Mouse (Mus musculus): ENCODE data around the gene Mid1.
"Not testable (repeated sequence)": the region's sequence is repeated elsewhere in the genome, so short reads cannot be mapped to it uniquely, and the experiment has no call there.

The Mid1 gene

DNA sequence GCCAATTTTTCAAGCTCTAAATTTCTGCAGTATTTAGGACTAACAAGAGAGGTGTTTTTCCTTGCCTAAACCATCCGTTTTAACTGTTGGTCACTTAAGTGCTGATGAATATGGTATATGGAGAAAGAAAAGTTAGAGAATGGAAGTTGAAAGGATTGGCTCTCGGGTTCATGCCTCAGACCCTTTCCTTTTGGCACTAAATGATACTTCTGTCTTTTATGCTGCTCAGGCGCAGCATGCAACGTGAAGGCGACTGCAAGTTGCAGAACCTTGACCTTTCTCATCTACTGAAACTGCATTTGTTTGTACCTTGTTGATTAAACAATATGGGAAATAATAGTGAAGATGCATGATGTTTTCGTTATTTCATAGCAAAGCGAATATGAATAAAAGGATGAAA, 285.5 kb downstream of the Mid1 start:
- DNase-seq (ENCODE audit: extremely low spot score, low spot score): not testable (repeated sequence)

DNA sequence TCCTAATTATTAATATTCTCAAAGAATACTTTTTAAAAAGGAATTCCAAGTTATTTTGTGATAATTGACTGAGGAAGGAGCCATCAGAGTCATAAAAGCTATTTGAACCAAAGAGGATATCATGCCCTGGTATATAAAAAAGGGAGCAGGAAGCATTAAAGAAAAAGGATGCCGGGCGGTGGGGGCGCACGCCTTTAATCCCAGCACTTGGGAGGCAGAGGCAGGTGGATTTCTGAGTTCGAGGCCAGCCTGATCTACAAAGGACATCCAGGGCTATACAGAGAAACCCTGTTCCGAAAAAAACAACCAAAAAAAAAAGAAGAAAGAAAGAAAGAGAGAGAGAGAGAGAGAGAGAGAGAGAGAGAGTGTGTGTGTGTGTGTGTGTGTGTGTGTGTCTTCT, 286.6 kb downstream of the Mid1 start:
- DNase-seq (ENCODE audit: extremely low spot score, low spot score): not testable (repeated sequence)

DNA sequence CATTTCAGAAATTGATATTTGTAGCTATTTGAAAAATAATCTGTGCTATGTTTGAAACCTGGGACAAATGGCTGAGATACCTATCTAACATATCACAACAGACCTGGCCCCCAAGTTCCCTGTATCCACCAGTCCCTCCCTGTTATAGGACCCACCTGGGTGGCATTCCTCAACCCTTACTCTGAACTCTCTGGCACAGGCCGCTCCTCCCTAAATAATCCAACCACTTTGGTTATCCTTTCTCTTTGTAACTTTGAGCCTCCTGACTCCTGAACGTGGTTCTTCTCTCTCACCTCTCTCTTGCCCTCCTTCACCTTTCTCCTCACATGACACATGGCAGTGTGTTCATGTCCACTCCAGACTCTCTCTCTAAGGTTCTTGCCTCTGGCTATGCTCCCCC, 287.1 kb downstream of the Mid1 start:
- DNase-seq (ENCODE audit: extremely low spot score, low spot score): not testable (repeated sequence)

DNA sequence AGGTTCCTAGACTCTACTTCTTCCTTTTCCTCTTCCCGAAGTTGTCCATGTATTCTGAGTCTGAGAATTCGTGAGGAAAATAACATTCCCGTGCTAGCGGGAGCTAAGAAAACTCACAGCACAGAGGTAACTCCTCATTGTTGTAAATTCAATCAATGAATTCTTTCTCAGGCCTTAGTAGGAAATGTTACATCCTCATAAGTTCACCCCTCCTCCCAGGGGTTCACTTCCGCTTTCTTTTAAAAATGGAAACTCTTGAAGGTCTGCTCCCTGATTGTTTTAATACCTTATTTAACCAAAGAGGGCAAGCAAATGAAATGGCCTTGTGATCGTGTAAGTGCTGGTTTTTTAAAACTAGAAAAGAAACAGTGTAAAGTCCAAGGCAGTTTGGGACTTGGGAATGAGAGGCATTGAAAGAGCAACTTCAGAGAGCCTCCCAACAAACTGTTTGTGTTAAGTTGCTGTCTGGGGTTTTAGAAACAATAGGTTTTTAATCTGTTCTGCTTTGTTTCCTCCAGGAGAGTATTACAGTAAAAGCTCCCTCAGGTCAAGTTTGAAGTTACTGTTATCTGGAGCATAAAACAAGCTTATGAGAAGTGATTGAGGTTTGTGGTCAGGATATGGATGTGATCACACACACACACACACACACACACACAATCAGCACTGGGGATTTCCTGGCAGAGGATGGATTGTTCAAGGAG, 287.9 kb downstream of the Mid1 start:
- DNase-seq (ENCODE audit: extremely low spot score, low spot score): not testable (repeated sequence)

DNA sequence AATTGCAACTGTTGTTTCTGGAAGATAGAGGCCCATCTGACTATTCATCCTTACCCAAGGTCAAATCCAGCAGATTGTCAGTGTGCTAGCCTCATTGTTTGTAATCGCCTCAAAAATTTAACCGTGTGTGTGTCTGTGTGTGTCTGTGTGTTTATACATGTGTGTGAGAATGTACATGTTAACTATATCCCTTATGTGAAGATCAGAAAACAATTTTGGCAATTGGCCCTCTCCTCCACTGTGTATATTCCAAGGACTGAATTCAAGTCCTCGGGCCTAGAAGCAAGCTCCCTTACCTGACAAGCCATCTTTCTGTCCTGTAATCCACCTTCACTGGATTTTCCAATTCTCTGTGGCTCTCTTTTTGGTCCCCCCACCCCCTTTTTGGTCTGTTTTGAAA, 288.8 kb downstream of the Mid1 start:
- not testable (repeated sequence) for DNase-seq (ENCODE audit: extremely low spot score, low spot score)

DNA sequence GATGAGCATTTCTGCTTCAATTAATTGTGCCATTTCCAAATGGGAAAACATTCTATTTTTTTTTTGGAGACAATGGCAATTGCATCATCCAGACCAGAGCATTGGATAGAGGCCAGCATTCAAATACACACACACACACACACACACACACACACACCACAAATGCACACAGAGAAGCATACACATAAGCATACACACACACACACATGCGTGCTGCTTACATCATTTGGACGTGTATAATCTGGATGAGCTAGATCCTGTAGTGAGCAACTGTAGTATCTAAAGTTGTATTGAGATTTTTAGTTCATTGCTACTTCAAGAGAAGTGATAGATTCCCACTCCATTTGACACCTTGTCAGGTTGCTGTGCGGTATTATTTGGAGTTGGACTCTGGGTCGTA, 289.5 kb downstream of the Mid1 start:
- DNase-seq (ENCODE audit: extremely low spot score, low spot score): not testable (repeated sequence)

DNA sequence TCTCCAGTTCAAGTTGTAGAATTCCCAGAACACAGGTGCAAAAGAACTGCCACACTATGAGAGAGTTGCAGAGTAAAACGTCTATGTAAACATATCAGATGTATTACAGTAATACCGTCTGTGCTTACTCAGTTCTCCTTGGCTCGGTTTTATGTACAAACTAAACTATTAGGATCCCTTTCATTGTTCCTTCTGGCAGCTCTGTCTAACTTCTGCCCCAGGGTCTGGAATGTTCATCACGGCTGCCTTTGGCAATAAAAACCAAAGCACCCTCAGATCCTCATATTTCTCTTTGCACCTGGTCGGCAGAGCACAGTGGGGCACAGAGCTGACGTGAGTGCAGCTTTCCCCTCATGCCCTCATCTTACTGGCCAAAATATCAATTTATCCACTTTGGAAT, 290.0 kb downstream of the Mid1 start:
- not testable (repeated sequence) for DNase-seq (ENCODE audit: extremely low spot score, low spot score)

DNA sequence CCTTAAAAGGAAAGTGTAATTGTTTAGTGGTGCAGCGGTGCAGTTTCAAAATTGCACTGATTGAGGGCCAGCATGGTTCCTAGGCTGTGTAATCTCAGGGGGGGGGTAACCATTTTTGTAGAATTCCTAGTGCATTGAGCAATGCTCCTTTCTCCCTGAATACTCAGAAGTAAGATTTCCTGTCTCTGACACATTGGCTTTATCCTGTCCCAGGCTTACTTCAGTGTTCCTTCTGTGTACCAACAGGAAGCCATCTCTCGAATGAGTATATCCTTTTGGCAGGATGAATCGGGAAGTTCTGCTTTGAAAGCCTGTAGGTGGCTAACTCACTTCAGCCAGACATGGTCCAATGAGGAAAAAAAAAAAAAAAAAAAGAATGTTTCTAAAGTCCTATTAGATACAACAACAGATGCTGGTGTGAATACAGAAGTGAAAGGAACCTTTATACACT, 290.7 kb downstream of the Mid1 start:
- DNase-seq (ENCODE audit: extremely low spot score, low spot score): not testable (repeated sequence)

DNA sequence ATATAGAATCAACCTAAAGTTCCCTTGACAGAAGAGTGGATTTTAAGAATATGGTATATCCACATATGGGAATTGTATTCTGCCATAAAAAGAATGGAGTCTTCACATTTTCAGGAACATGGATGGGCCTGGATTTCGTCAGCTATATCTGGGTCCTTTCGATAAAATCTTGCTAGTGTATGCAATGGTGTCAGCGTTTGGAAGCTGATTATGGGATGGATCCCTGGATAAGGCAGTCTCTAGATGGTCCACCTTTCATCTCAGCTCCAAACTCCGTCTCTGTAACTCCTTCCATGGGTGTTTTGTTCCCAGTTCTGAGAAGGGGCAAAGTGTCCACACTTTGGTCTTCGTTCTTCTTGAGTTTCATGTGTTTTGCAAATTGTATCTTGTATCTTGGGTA, 291.3 kb downstream of the Mid1 start:
- DNase-seq (ENCODE audit: extremely low spot score, low spot score): not testable (repeated sequence)

DNA sequence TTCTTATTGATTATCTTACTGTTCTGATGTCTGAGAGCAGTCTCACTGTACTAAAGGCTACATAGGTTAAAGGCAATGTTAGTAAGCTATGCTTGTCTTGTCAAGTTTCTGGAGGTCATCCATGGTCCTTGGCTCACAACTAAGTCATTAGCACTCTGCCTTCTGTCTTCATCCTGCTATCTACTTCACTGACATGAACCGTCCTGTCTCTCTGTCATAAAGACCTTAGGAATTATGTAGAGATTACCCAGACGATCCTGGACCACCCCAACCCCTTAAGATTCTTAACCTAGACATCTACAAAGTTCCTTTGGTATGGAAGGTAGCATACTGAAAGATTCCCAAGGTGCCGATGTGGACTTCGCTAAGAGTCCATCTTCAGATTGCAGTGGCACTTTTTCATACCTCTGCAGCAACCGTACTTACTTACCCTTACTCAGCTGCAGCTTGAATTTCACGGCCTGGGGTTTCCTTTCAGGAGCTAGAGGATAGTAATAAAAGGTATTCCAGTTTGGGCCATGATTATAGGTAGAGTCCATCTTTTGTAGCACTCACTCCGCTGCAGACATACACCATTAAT, 292.9 kb downstream of the Mid1 start:
- not testable (repeated sequence) for DNase-seq (ENCODE audit: extremely low spot score, low spot score)

DNA sequence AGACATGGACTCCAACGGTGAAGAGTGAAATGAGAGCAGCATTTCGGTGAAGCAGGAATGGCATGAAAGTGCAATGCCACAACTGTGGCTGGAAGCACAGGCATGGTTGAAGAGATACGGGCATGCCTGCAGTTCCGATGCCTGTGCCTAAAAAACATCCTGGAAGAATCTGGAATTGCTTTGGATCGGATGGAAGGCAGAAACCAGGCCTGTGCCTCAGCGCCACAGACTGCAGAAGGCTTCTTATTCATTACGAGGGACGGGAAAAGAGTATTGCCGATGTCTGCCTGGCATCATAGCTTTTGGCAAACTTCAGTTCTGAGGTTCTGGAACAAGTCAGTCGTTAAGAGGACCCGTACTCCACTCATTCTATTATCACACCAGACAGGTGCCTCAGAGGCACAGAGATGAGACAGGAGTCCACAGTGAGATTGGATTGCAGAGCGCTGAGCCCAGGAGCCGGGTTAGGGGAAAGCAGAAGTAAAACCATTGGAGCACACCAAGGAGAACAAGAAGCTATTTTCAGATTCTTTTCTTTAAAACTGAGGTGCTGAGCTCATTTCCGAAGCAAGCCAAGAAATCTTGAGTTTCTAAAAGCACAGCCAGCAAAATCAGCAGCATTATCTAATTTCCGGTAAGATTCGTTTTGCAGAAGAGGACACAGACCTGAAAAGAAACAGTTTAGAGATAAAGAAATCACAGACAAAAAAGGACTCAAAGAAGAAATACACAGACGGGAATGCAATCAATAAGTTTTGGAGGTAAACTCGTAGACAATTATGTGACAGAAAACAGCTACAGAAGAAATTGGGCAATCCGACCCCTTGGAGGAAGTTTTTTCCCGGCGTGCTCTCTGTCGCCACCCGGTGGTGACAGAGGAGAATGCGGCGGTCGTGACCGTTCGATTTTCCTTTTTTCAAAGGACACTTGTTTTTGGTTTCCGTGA, 293.7 kb downstream of the Mid1 start:
- peak; percentile 84 for DNase-seq (ENCODE audit: extremely low spot score, low spot score)

DNA sequence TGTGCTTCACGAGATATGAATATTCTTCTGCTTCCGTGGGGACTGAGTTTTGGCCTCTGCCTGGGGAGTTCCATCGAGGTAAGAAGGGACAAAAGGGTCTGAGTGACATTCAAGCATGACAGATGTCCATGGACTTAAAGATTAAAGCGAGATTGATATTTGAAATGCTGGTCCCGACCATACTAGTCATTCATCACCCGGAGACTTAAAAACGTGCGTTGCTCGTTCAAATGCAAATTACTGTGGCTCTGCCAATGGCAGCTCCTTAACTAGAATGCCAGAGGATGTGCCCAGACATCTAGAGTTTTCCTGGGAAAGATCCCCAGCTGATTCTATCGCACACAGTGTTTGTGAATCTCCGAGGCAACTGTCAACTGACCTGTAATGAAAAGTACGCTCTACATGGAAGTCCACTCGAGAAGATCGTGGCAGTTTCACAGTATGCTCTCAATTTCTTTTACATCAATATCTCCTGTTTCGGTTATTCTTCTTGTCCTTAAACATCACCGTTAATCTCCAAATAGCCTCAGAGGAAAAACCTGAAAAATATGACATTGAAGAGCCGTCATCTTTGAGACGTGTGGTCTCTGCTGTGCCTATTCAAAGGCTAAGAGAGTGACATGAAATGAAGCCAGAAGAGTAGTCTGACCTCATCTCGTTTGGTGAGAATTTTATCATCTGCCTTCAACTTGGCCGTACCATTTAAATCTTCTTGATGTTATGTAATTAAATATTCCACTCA, 294.6 kb downstream of the Mid1 start:
- not testable (repeated sequence) for DNase-seq (ENCODE audit: extremely low spot score, low spot score)

DNA sequence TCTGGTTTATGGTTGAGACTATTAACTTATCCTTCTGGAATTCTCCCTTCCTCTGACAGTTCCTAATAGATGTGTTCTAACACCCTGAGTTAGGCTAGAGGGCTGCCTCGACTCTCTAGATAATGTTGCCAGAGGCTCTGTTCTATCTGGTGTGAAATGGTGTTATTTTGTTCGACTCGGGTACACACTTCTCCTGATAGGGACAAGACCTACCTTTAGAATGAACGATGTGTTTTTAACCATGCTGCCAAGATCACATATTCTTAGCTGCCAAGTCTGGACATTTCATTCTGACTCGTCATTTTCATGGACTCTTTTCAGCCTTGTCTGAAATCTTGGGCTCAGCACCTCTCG, 295.2 kb downstream of the Mid1 start:
- not testable (repeated sequence) for DNase-seq (ENCODE audit: extremely low spot score, low spot score)

DNA sequence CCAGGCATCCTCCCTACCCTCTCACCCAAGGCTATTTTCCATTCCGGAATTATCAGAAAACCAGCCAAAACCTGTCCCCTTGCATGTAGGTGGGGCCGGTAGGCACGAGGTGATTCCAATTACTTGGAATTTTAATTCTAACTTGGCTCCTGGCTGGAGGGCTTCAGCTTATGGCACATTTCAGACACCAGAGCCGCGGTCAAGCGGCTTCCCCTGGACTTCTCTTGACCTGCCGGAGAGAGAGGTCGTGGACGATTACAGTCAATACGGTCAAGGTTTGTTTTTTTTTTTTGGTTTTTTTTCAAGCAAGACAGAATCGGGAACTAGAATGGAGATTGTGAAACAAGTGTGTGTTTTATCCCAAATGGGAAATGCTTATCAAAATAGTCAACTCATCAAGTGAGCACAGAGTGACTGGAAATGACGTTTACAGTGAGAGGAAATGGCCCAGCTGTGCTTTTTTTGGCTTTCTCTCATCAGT, 295.9 kb downstream of the Mid1 start:
- DNase-seq (ENCODE audit: extremely low spot score, low spot score): peak; percentile 13

DNA sequence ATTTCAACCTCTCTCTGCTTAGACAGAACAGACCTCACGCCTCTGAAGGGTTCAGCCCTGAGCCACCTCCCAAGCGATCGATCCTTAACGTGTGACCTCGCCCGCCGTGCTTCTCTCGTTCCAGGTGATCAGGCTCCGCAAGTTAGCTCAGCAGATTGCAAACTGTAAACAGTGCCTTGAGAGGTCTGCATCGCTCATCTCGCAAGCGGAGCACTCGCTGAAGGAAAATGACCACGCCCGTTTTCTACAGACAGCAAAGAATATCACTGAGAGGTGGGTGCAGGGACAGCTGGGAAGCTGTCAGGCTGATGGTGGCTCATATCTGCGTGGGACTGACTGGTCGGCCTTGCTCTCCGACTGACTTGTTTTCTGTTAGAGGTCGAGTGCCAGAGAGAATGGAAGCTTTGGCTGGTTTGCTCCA, 296.8 kb downstream of the Mid1 start:
- DNase-seq (ENCODE audit: extremely low spot score, low spot score): peak; percentile 15

DNA sequence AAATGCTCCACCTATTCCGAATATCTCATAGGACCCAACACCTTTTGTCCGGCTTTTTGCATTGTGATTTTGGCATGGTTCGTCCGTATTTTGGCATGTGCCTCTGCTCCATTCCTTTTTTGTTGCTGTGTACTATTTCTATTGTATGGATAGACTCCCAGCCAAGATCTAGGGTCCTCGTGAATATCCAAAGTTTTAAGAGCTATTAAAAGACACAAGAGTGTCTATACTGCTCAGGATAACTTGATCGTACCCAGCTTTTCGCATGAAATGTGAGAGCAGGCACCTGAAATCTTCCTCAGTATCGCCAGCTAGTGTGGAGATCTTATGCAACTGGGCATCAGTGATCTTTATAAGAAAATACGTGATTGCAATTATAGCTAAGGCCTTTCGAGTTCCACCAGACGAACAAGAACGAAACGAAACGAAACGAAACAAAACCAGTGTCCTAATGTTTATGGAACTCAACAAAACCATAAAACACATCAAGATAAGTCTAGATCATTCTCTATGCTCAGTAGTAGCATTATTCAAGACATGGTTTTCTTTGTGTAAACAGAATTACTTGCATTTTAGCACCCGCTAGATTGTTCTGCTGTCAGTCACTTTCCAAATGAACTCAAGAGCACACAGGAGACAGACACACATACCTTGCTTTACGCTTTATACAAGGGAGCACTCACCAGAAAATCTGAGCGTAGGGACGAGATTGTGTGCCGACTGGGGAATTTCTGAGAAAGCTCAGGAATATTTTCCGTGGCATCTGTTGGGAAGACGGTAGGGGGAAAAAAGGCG, 297.8 kb downstream of the Mid1 start:
- DNase-seq (ENCODE audit: extremely low spot score, low spot score): peak; percentile 11

DNA sequence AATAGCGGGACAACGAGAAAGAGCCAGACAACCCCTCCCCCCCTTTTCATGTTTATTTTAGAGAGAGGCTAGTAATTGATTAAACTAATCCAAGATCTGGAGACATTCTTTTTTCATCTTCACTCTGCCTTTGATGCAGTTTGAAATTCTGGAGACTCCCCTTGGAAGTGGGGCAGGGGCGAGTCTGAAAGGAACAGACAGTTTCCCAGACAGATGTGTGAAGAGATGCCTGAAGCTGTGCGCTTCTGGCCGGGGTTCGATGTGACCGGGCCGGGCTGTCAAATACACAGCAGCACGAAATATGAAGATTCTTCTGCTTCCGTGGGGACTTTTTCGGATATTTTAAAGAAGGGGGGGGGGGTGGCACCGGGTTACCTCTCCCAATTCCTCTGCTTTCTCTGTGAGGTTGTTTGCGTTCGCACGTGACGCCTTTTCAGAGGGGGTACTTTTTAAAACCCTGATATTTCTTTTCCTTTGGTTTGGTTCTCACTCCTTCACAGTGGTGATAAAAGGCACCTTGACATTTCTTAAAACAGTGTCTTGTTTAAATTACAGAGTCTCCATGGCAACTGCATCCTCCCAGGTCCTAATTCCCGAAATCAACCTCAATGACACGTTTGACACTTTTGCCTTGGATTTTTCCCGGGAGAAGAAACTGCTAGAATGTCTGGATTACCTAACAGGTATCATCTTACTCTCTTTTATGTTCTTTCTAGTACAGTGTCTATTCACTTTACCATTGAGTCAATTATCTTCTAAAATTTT, 298.6 kb downstream of the Mid1 start:
- DNase-seq (ENCODE audit: extremely low spot score, low spot score): peak; percentile 11

DNA sequence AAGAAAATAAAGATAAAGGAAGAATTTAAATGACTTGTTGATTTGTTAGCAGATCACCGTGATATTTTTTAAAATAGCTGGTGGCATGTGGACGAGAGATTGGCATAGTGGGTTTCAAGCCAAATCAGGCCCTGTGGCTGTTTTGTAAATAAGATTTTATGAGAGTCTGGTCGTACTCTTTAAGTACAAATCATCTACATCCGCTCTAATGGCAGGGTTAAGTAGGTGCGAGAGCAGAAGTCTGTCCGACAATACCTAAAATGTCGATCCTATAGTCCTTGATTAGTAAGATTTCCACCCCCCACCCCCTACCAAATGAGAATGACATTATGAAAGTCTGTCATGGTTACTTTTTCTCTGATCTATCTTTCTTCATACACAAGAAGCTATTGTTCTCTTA, 299.3 kb downstream of the Mid1 start:
- not testable (repeated sequence) for DNase-seq (ENCODE audit: extremely low spot score, low spot score)

DNA sequence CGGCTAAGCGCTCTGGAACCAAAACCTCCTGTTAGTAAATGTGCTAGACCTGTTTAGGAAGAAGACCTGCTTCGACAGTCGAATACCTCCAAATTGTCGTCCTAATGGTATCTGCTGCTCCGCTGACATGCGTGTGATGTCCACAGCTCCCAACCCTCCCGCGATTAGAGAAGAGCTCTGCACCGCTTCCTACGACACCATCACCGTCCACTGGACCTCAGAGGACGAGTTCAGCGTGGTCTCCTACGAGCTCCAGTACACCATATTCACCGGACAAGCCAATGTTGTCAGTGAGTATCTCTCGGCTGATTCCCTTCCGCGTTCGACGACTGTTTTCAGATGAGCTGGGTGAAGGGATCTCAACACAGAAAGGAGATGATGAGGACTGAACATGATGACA, 299.9 kb downstream of the Mid1 start:
- peak; percentile 31 for DNase-seq (ENCODE audit: extremely low spot score, low spot score)

DNA sequence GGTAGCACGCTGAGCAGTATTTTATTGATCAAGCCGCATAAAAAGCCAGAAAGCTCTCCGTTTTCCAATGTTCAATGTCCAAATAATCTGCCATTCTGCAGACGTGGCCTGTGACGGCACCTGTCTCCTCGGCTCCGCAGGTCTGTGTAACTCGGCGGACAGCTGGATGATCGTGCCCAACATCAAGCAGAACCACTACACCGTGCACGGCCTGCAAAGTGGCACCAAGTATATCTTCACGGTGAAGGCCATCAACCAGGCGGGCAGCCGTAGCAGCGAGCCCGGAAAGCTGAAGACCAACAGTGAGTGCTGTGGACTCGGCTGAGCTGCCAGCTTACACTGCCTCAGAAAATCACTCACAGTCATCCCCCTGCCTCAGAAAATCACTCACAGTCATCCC, 300.8 kb downstream of the Mid1 start:
- peak; percentile 33 for DNase-seq (ENCODE audit: extremely low spot score, low spot score)
